Mouse (Mus musculus) forebrain, embryonic 16.5 days (tissue): ENCODE results near the gene Actn1. TPM values are rescaled to one million over a fixed set of nuclear protein-coding genes. Genes with fewer than 3 reads are reported as not detected.

ENCODE experiments used
- ATAC-seq: fragments of 200-750 bp; cut with Nextera tagmentation; 2 replicates; pipeline ENCODE4 v1.8.0; 2017; ENCODE audit warnings: mild to moderate bottlenecking, moderate library complexity
- H3K27ac ChIP-seq: fragments of 300-500 bp; sonication (generic); 2 replicates; pipeline ENCODE4 v1.5.1; 2014; ENCODE audit warnings: low read length, control low read depth
- H3K27me3 ChIP-seq: fragments of 300-500 bp; sonication (generic); replicated peaks from 2 replicates; pipeline ENCODE4 v1.6.1; 2014; ENCODE audit warnings: low read length; ENCODE audit not compliant: control insufficient read depth, insufficient read depth
- H3K36me3 ChIP-seq: fragments of 300-500 bp; sonication (generic); 2 replicates; pipeline ENCODE4 v1.6.1; 2014; ENCODE audit not compliant: control insufficient read depth, insufficient read depth
- H3K4me1 ChIP-seq: fragments of 300-500 bp; sonication (generic); replicated peaks from 2 replicates; pipeline ENCODE4 v1.6.1; 2014; ENCODE audit warnings: low read length; ENCODE audit not compliant: control insufficient read depth, insufficient read depth
- H3K4me2 ChIP-seq: fragments of 300-500 bp; sonication (generic); 2 replicates; pipeline ENCODE4 v1.6.1; 2014; ENCODE audit warnings: mild to moderate bottlenecking, low read length, control low read depth
- H3K4me3 ChIP-seq: fragments of 300-500 bp; sonication (generic); replicated peaks from 2 replicates; pipeline ENCODE4 v1.5.1; 2014; ENCODE audit warnings: mild to moderate bottlenecking, low read length, control low read depth
- H3K9ac ChIP-seq: fragments of 300-500 bp; sonication (generic); replicated peaks from 2 replicates; pipeline ENCODE4 v1.6.1; 2014; ENCODE audit warnings: low read depth, low read length, control low read depth
- H3K9me3 ChIP-seq: fragments of 300-500 bp; sonication (generic); 2 replicates; pipeline ENCODE4 v1.6.1; 2016; ENCODE audit warnings: low read length; ENCODE audit not compliant: control insufficient read depth
- WGBS: fragments of 180-500 bp; shearing (Covaris S2); extraction: QIAGEN DNeasy Blood & Tissue Kit; methylation state at CpG from one replicate; pipeline ENCODE4 v1.1.7; 2014; 5-methylcytosine and 5-hydroxymethylcytosine counted together
- polyA plus RNA-seq: library from polyadenylated mRNA; unstranded; fragments of >200 nt; fragmentation: Nextera tagmentation; extraction: Ambion mirVana; gene quantifications from 2 replicates; pipeline ENCODE4 v1.2.1, GENCODE M21; 2015

The Actn1 gene
- polyA plus RNA-seq, 1 experiment from 2014 or later: 8.9 TPM

DNA sequence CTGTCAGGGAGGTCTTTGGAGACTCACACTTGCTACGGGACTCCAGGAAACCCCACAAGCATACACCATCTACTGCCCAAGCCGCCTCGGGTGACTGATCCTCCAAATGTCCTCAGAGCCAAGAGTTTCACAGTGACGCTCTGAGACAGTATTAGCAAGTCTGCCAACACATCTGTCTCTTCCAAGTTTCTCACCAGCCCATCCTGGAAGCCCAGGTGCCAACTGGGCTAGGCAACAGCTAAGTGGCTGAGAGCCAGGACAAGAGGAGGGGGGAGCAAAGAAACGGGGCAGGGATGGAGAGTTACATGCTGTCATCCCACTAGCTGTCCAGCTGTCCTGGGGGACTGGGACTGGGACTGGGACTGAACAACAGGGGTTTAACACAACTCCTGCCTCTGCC lies 13.1 kb downstream of the Actn1 start:
- H3K9ac ChIP-seq: no peak overlapping the region
- H3K4me1 ChIP-seq: peaks cover 2% of the 10 kb centered on the region; the same call in 1 of the 2 replicates
- ATAC-seq: no peak
- no peak overlapping the region for H3K4me3 ChIP-seq
- no peak overlapping the region for H3K4me2 ChIP-seq
- H3K9me3 ChIP-seq: no peaks in the 10 kb centered on the region
- no peaks in the 10 kb centered on the region for H3K36me3 ChIP-seq
- H3K27ac ChIP-seq: no peak overlapping the region
- H3K27me3 ChIP-seq: no peaks in the 10 kb centered on the region
- 57% methylated on average over 5 of the region's 5 CpGs for WGBS

DNA sequence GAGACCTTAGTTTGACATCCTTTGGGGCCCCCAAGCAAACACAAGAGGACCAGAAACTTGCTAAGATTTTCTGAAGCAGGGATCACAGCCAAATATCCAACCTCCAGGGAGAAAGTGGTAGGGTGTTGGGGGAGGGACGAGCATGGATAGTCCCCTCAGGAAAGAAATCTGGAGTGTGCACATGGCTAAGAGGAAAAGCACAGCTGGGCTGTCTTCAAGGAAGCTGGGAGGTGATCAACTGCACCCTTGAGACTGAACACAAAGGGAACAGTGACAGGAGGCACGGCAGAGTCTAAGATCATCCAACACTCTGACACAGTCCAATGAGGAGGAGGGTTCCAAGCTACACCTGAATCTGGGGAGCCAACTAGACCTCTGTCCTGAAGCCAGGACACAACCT lies 13.7 kb downstream of the Actn1 start:
- H3K27me3 ChIP-seq: no peaks in the 10 kb centered on the region
- no peak overlapping the region for H3K4me2 ChIP-seq
- H3K27ac ChIP-seq: no peak overlapping the region
- no peak overlapping the region for H3K9ac ChIP-seq
- no peak overlapping the region for H3K4me3 ChIP-seq
- no peaks in the 10 kb centered on the region for H3K9me3 ChIP-seq
- no peaks in the 10 kb centered on the region for H3K36me3 ChIP-seq
- WGBS: 73% methylated on average over 2 of the region's 2 CpGs
- H3K4me1 ChIP-seq: peaks cover 2% of the 10 kb centered on the region; the same call in 1 of the 2 replicates
- ATAC-seq: no peak

DNA sequence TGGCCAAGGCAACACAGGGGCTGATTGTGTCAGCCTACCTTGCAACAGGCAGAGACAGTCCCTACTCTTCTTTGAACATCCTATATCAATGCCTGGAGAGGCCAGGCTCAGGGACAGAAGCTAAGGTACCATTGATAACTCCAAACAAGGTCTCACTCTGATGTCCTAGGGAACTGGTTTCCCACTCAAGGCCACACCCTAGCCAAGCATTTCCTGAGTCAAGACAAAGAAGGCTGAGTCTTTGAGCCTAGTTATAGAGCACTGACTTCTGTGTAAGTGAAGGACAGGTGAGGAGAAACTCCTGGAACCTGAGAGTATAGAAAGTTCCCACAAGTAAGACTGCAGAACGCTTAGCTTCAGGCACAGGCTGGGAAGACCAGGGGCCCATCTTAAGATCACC lies 15.4 kb downstream of the Actn1 start:
- 100% methylated on average over 1 of the region's 1 CpGs for WGBS
- no peak overlapping the region for H3K4me2 ChIP-seq

DNA sequence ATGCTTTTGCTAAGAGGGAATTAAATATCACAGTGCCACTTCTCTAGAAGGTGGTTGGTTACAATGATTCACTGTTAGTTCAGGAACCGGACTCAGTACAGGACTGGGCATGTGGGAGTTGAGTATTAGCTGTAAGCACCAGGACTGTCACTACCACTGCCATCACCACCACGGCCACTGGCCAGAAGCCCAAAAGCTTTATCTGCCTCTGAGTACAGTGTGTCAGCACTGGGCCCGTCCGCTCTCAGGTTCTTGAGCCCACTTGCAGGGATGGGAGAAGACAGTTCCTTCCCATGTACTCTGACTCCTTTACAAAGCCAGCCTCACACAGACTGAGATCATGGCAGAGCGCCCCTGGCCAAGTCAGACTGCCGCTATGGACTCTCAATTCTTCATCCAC lies 16.0 kb downstream of the Actn1 start:
- ATAC-seq: no peak
- Histone ChIP-seq H3K9me3 (no peaks in the 10 kb centered on the region), H3K27ac (no peak overlapping the region), H3K36me3 (no peaks in the 10 kb centered on the region), H3K4me2 (no peak overlapping the region), H3K4me3 (no peak overlapping the region), H3K4me1 (peaks cover 2% of the 10 kb centered on the region; the same call in 1 of the 2 replicates), H3K9ac (no peak overlapping the region), H3K27me3 (no peaks in the 10 kb centered on the region)
- 97% methylated on average over 6 of the region's 6 CpGs for WGBS

More for the DNA sequence above, 15.4 kb downstream of the Actn1 start:
- no peak for ATAC-seq
- Histone ChIP-seq H3K4me1 (peaks cover 2% of the 10 kb centered on the region; the same call in 1 of the 2 replicates), H3K27ac (no peak overlapping the region), H3K9me3 (no peaks in the 10 kb centered on the region), H3K27me3 (no peaks in the 10 kb centered on the region), H3K36me3 (no peaks in the 10 kb centered on the region), H3K9ac (no peak overlapping the region), H3K4me3 (no peak overlapping the region)

DNA sequence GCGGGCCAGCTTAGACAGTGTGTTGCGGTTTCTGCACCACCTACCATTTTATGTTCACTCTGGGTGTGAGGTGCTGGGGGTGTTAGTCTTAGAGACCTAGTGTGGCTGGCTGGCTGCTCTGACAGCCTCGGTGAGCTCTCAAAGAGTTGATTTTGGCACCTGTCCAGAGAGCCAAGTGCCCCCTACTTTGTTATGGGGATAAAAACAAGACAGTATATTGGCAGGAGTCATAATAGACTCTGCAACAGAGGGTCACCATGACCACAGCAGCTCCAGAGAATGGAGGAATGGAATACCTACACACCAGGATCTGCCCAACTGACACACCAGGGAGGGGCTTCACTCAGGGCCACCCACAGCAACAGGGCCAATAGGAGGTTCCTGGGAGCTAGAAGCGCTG lies 16.8 kb downstream of the Actn1 start:
- no peak overlapping the region for H3K27ac ChIP-seq
- no peaks in the 10 kb centered on the region for H3K27me3 ChIP-seq
- peaks cover 2% of the 10 kb centered on the region; the same call in 1 of the 2 replicates for H3K4me1 ChIP-seq
- no peak overlapping the region for H3K4me3 ChIP-seq
- no peak overlapping the region for H3K9ac ChIP-seq
- no peak overlapping the region for H3K4me2 ChIP-seq
- no peak for ATAC-seq
- no peaks in the 10 kb centered on the region for H3K9me3 ChIP-seq
- WGBS: 71% methylated on average over 4 of the region's 4 CpGs
- no peaks in the 10 kb centered on the region for H3K36me3 ChIP-seq

DNA sequence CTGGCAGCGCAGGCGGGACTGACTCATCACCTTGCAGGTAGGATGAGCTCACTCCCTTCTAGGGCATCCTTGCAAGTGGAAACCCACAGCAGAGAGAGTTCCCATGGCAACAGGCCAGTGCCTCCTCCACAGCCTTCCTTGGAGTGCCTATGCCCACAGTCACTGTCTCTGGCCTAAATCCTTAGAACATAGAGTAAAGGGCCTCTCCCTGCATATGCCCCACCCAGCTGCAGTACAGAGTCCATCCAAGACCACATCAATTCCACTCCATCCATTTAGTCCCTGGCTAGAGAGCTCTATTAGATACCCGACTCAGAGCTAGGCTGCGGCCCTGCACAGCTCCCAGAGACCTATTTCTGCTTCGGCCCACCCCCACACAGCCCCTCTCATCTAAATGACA lies 20.7 kb downstream of the Actn1 start:
- 86% methylated on average over 5 of the region's 5 CpGs for WGBS
- Histone ChIP-seq H3K9me3 (no peaks in the 10 kb centered on the region), H3K4me1 (peaks cover 2% of the 10 kb centered on the region; the same call in 1 of the 2 replicates), H3K27me3 (no peaks in the 10 kb centered on the region), H3K4me2 (no peak overlapping the region), H3K9ac (no peak overlapping the region), H3K36me3 (no peaks in the 10 kb centered on the region), H3K4me3 (no peak overlapping the region), H3K27ac (no peak overlapping the region)
- ATAC-seq: peak; percentile 54

DNA sequence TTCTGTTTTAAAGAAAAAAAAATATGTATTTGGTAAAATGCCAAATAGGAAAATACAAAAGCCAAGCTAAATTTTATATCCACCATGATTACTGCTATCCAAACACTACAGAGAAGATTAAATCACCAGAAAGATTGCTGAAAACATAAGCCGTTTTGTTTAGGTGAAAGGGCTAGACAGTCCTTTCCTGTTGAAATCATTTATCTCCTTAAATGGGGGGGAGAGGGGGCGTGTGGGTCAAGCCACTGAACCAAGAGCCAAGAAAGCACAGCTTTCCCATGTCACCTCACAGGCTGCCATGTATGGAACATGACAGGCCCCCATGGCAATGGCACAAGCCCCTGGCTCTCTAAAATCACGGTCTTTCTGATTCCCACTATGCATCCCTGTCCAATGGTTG lies 21.6 kb downstream of the Actn1 start:
- Histone ChIP-seq H3K4me2 (no peak overlapping the region), H3K27me3 (no peaks in the 10 kb centered on the region), H3K9me3 (no peaks in the 10 kb centered on the region), H3K4me3 (no peak overlapping the region), H3K36me3 (no peaks in the 10 kb centered on the region), H3K27ac (no peak overlapping the region), H3K9ac (no peak overlapping the region), H3K4me1 (peaks cover 2% of the 10 kb centered on the region; the same call in 1 of the 2 replicates)
- WGBS: 82% methylated on average over 3 of the region's 3 CpGs
- no peak for ATAC-seq

DNA sequence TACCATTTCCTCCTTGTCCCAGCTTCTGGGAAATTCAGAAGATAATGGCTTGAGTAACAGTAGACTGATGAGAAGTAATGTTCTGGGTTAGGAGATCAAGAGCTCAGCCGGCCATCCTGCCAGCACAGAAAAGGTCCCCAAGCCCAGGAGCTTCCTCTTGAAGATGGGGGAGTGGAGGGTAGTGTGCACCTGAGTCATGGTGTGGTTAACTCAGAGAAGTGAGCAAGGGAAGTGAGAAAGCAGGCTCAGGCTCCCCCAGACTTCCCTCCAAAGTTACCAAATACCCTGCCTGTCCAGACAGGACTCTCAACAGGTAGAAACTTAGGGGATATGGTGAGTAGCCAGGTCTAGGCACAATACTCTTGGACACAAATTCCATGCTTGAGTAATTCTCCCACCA lies 24.9 kb downstream of the Actn1 start:
- H3K4me2 ChIP-seq: no peak overlapping the region
- no peak overlapping the region for H3K4me3 ChIP-seq
- no peaks in the 10 kb centered on the region for H3K36me3 ChIP-seq
- 96% methylated on average over 1 of the region's 1 CpGs for WGBS
- no peak overlapping the region for H3K27ac ChIP-seq
- ATAC-seq: no peak
- H3K9me3 ChIP-seq: no peaks in the 10 kb centered on the region
- no peak overlapping the region for H3K9ac ChIP-seq
- H3K4me1 ChIP-seq: peaks cover 13% of the 10 kb centered on the region
- no peaks in the 10 kb centered on the region for H3K27me3 ChIP-seq

DNA sequence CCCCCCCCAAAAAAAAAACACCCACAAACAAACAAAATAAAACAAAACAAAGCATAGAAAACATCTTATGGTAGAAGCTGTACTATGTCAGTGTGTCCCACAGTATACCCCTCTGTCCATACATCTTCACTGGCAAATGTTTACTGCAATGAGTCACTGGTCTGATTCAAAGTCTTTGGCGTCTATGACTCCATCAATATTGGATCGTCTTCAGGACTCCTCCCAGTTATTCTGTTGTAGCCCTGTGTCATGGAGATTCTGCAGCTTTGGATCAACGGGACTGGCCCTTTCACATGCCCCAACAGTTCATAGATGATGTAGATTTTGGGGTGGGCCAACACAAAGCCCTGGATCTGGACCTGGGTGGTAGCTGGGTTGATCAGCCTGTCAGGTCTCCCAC lies 25.9 kb downstream of the Actn1 start:
- WGBS: 97% methylated on average over 3 of the region's 3 CpGs
- no peak overlapping the region for H3K4me3 ChIP-seq
- ATAC-seq: no peak

DNA sequence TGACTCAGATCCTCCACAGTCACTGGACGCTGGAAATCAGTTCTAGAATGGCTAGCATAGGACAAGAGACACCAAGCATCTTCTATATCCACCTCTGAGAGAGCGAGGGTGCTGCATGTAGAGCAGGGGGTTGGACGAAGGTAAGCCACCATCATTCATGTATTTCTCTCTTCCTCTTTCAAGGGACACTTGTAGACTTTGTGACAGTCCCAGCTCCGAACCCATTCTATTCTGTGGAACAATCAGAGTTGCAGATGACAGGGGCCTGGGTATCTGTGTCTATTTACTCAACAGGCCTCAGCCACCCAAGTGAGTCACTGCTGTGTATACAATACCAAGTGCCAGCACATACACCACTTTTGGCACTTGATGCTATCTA lies 27.3 kb downstream of the Actn1 start:
- no peak overlapping the region for H3K9ac ChIP-seq
- H3K27me3 ChIP-seq: no peaks in the 10 kb centered on the region
- 91% methylated on average over 4 of the region's 4 CpGs for WGBS
- no peak overlapping the region for H3K27ac ChIP-seq
- peaks cover 28% of the 10 kb centered on the region for H3K4me1 ChIP-seq
- no peak overlapping the region for H3K4me3 ChIP-seq
- H3K9me3 ChIP-seq: no peaks in the 10 kb centered on the region
- no peak for ATAC-seq
- no peak overlapping the region for H3K4me2 ChIP-seq
- no peaks in the 10 kb centered on the region for H3K36me3 ChIP-seq

More for the DNA sequence above, 25.9 kb downstream of the Actn1 start:
- no peaks in the 10 kb centered on the region for H3K27me3 ChIP-seq
- no peaks in the 10 kb centered on the region for H3K36me3 ChIP-seq
- H3K4me1 ChIP-seq: peaks cover 24% of the 10 kb centered on the region
- H3K9ac ChIP-seq: no peak overlapping the region
- no peak overlapping the region for H3K4me2 ChIP-seq
- no peaks in the 10 kb centered on the region for H3K9me3 ChIP-seq
- no peak overlapping the region for H3K27ac ChIP-seq
